Mouse (Mus musculus) embryonic facial prominence, embryonic 15.5 days (tissue): ENCODE data around the gene Gm156. TPM values are rescaled to one million over a fixed set of nuclear protein-coding genes. Genes with fewer than 3 reads are reported as not detected.
"Not testable (repeated sequence)": the region's sequence is repeated elsewhere in the genome, so short reads cannot be mapped to it uniquely, and the experiment has no call there.

Experiments used
- ATAC-seq: fragments of 200-750 bp; cut with Nextera tagmentation; 2 replicates; pipeline ENCODE4 v1.8.0; 2017; ENCODE audit warnings: low read depth, moderate TSS enrichment; ENCODE audit not compliant: insufficient number of reproducible peaks, low FRiP score, low TSS enrichment
- H3K27ac ChIP-seq: fragments of 300-500 bp; sonication (generic); replicated peaks from 2 replicates; pipeline ENCODE4 v1.5.1; 2015; ENCODE audit warnings: mild to moderate bottlenecking, inconsistent platforms
- H3K27me3 ChIP-seq: fragments of 300-500 bp; sonication (generic); 2 replicates; pipeline ENCODE4 v1.6.1; 2015; ENCODE audit warnings: inconsistent platforms
- H3K36me3 ChIP-seq: fragments of 300-500 bp; sonication (generic); 2 replicates; pipeline ENCODE4 v1.6.1; 2015; ENCODE audit warnings: mild to moderate bottlenecking, inconsistent platforms
- H3K4me1 ChIP-seq: fragments of 300-500 bp; sonication (generic); 2 replicates; pipeline ENCODE4 v1.6.1; 2015; ENCODE audit warnings: inconsistent platforms
- H3K4me2 ChIP-seq: fragments of 300-500 bp; sonication (generic); replicated peaks from 2 replicates; pipeline ENCODE4 v1.6.1; 2015; ENCODE audit warnings: mild to moderate bottlenecking, inconsistent platforms
- H3K4me3 ChIP-seq: fragments of 300-500 bp; sonication (generic); replicated peaks from 2 replicates; pipeline ENCODE4 v1.5.1; 2015; ENCODE audit warnings: mild to moderate bottlenecking, inconsistent platforms
- H3K9ac ChIP-seq: fragments of 300-500 bp; sonication (generic); 2 replicates; pipeline ENCODE4 v1.6.1; 2015; ENCODE audit warnings: inconsistent platforms
- H3K9me3 ChIP-seq: fragments of 300-500 bp; sonication (generic); replicated peaks from 2 replicates; pipeline ENCODE4 v1.6.1; 2016; ENCODE audit warnings: inconsistent platforms
- WGBS: fragments of 180-500 bp; shearing (Covaris S2); methylation state at CpG from one replicate; pipeline ENCODE4 v1.1.7; 2015; 5-methylcytosine and 5-hydroxymethylcytosine counted together
- polyA plus RNA-seq: library from polyadenylated mRNA; unstranded; fragments of >200 nt; fragmentation: Nextera tagmentation; extraction: Ambion mirVana; gene quantifications from 2 replicates; pipeline ENCODE4 v1.2.1, GENCODE M21; 2015

Gene Gm156
- not detected in 2 replicates for polyA plus RNA-seq

GRCm38 (mm10) chr6:129784170-129784569 is at the start of gene Gm156:
Gene Gm156, minus strand, starts transcription at chr6:129784270.
- H3K27me3 ChIP-seq, H3K27ac ChIP-seq, H3K4me2 ChIP-seq, ATAC-seq, H3K4me3 ChIP-seq, H3K9me3 ChIP-seq, H3K4me1 ChIP-seq, H3K36me3 ChIP-seq, H3K9ac ChIP-seq: not testable (repeated sequence)
- 84% methylated on average over 3 of the region's 3 CpGs for WGBS

GRCm38 (mm10) chr6:129825559-129825958 is 41.5 kb upstream of the Gm156 start:
- Histone ChIP-seq H3K4me1 (no peaks in the 10 kb centered on the region), H3K27me3 (no peaks in the 10 kb centered on the region), H3K4me3 (no peak overlapping the region), H3K36me3 (no peaks in the 10 kb centered on the region), H3K9ac (no peak overlapping the region), H3K4me2 (no peak overlapping the region), H3K9me3 (0 out of 2 replicates have a peak, but pooled peaks cover 4% of the 10 kb centered on the region), H3K27ac (no peak overlapping the region)
- no peak for ATAC-seq
- 82% methylated on average over 1 of the region's 1 CpGs for WGBS

GRCm38 (mm10) chr6:129824004-129824403 is 39.9 kb upstream of the Gm156 start:
- Histone ChIP-seq H3K9ac (no peak overlapping the region), H3K4me1 (no peaks in the 10 kb centered on the region), H3K4me2 (no peak overlapping the region), H3K4me3 (no peak overlapping the region), H3K27me3 (no peaks in the 10 kb centered on the region), H3K9me3 (0 out of 2 replicates have a peak, but pooled peaks cover 4% of the 10 kb centered on the region), H3K36me3 (no peaks in the 10 kb centered on the region), H3K27ac (no peak overlapping the region)
- 91% methylated on average over 1 of the region's 1 CpGs for WGBS
- ATAC-seq: no peak

GRCm38 (mm10) chr6:129817731-129818130 is 33.7 kb upstream of the Gm156 start:
- H3K27me3 ChIP-seq: no peaks in the 10 kb centered on the region
- H3K4me1 ChIP-seq: no peaks in the 10 kb centered on the region
- H3K9me3 ChIP-seq: no peaks in the 10 kb centered on the region
- no peak overlapping the region for H3K4me2 ChIP-seq
- ATAC-seq: no peak
- no peak overlapping the region for H3K9ac ChIP-seq
- no peak overlapping the region for H3K4me3 ChIP-seq
- H3K27ac ChIP-seq: no peak overlapping the region
- WGBS: 57% methylated on average over 3 of the region's 3 CpGs
- H3K36me3 ChIP-seq: no peaks in the 10 kb centered on the region

- no peak overlapping the region for H3K9ac ChIP-seq
- no peaks in the 10 kb centered on the region for H3K36me3 ChIP-seq
- no peaks in the 10 kb centered on the region for H3K27me3 ChIP-seq
- H3K9me3 ChIP-seq: no peaks in the 10 kb centered on the region
- no peak overlapping the region for H3K27ac ChIP-seq
- H3K4me3 ChIP-seq: no peak overlapping the region
- ATAC-seq: no peak
- WGBS: 77% methylated on average over 3 of the region's 3 CpGs
- no peaks in the 10 kb centered on the region for H3K4me1 ChIP-seq
- no peak overlapping the region for H3K4me2 ChIP-seq
Observed at GRCm38 (mm10) chr6:129747654-129748032, 36.4 kb downstream of the Gm156 start.

- 75% methylated on average over 4 of the region's 4 CpGs for WGBS
Observed at GRCm38 (mm10) chr6:129747016-129747653, 36.9 kb downstream of the Gm156 start.

GRCm38 (mm10) chr6:129746151-129746550 is 37.9 kb downstream of the Gm156 start:
- H3K4me2 ChIP-seq: no peak overlapping the region
- no peak for ATAC-seq
- WGBS: 55% methylated on average over 3 of the region's 3 CpGs
- H3K4me1 ChIP-seq: no peaks in the 10 kb centered on the region
- no peak overlapping the region for H3K9ac ChIP-seq
- H3K27me3 ChIP-seq: no peaks in the 10 kb centered on the region
- H3K9me3 ChIP-seq: no peaks in the 10 kb centered on the region
- no peak overlapping the region for H3K4me3 ChIP-seq
- no peak overlapping the region for H3K27ac ChIP-seq
- no peaks in the 10 kb centered on the region for H3K36me3 ChIP-seq

More at GRCm38 (mm10) chr6:129747016-129747653, 36.9 kb downstream of the Gm156 start:
- Histone ChIP-seq H3K4me1 (no peaks in the 10 kb centered on the region), H3K36me3 (no peaks in the 10 kb centered on the region), H3K9ac (no peak overlapping the region), H3K4me2 (no peak overlapping the region), H3K27ac (no peak overlapping the region), H3K27me3 (no peaks in the 10 kb centered on the region), H3K9me3 (no peaks in the 10 kb centered on the region), H3K4me3 (no peak overlapping the region)
- no peak for ATAC-seq

GRCm38 (mm10) chr6:129740069-129740721 is 43.9 kb downstream of the Gm156 start, which contains the start of gene Klri2:
Gene Klri2, minus strand, starts transcription at chr6:129740484.
- no peak within 1 kb of the TSS for H3K27ac ChIP-seq
- ATAC-seq: no peak
- WGBS: 65% methylated on average over 2 of the region's 2 CpGs
- no peaks in the 10 kb centered on the region for H3K36me3 ChIP-seq
- no peaks in the 10 kb centered on the region for H3K27me3 ChIP-seq
- H3K9me3 ChIP-seq: no peaks in the 10 kb centered on the region
- no peaks in the 10 kb centered on the region for H3K4me1 ChIP-seq
- no peak within 1 kb of the TSS for H3K4me2 ChIP-seq
- H3K4me3 ChIP-seq: no peak within 1 kb of the TSS
- H3K9ac ChIP-seq: no peak within 1 kb of the TSS

GRCm38 (mm10) chr6:129736414-129736813 is 47.7 kb downstream of the Gm156 start:
- no peak overlapping the region for H3K4me2 ChIP-seq
- H3K27ac ChIP-seq: no peak overlapping the region
- no peaks in the 10 kb centered on the region for H3K4me1 ChIP-seq
- no peaks in the 10 kb centered on the region for H3K27me3 ChIP-seq
- H3K9ac ChIP-seq: no peak overlapping the region
- H3K4me3 ChIP-seq: no peak overlapping the region
- no peaks in the 10 kb centered on the region for H3K36me3 ChIP-seq
- H3K9me3 ChIP-seq: no peaks in the 10 kb centered on the region
- no peak for ATAC-seq

- Histone ChIP-seq H3K4me2 (no peak overlapping the region), H3K27me3 (no peaks in the 10 kb centered on the region), H3K4me3 (no peak overlapping the region), H3K36me3 (no peaks in the 10 kb centered on the region), H3K9me3 (no peaks in the 10 kb centered on the region), H3K4me1 (no peaks in the 10 kb centered on the region), H3K27ac (no peak overlapping the region), H3K9ac (no peak overlapping the region)
- ATAC-seq: no peak
- WGBS: 80% methylated on average over 1 of the region's 1 CpGs
Observed at GRCm38 (mm10) chr6:129727237-129727636, 56.8 kb downstream of the Gm156 start.

- H3K9me3 ChIP-seq: no peaks in the 10 kb centered on the region
- no peak overlapping the region for H3K4me2 ChIP-seq
- no peaks in the 10 kb centered on the region for H3K4me1 ChIP-seq
- H3K9ac ChIP-seq: no peak overlapping the region
- H3K36me3 ChIP-seq: no peaks in the 10 kb centered on the region
- no peak for ATAC-seq
- WGBS: 43% methylated on average over 1 of the region's 1 CpGs
- H3K27ac ChIP-seq: no peak overlapping the region
- no peaks in the 10 kb centered on the region for H3K27me3 ChIP-seq
- H3K4me3 ChIP-seq: no peak overlapping the region
Observed at GRCm38 (mm10) chr6:129721390-129721789, 62.7 kb downstream of the Gm156 start.

GRCm38 (mm10) chr6:129720487-129720886 is 63.6 kb downstream of the Gm156 start:
- Histone ChIP-seq H3K9ac (no peak overlapping the region), H3K27me3 (no peaks in the 10 kb centered on the region), H3K9me3 (no peaks in the 10 kb centered on the region), H3K27ac (no peak overlapping the region), H3K4me3 (no peak overlapping the region), H3K36me3 (no peaks in the 10 kb centered on the region), H3K4me1 (no peaks in the 10 kb centered on the region), H3K4me2 (no peak overlapping the region)
- WGBS: 46% methylated on average over 3 of the region's 3 CpGs
- no peak for ATAC-seq
